Comparison of ENCODE assay signal across 15 mouse cellular contexts in the genomic region with DNA sequence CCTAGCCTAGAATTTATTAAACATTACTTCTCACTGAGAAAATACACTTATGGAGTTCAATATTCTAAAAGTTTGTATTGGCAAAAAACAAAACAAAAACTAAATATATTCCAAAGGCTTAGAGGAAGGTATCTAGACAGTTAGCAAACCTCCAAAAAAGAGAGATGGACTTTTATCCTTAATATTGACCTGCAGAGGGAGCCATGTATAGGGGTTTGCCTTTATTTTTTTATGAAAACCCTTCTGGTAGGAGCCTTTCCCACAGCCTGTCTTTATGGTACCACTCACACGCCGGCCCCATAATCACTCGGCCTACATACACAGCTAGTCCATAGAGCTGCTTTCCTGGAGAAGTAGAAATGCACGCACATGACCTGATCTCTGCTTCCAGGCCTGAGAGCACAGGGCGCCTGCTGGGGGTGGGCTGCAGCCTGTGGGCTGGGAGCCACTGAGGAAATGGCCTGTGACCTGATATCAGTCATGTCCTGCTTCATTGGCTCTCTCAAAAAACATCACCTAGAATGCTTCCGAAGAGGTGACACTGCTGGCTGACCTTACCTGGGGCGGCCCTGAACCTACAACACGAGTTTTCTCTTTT.
A peak's percentile ranks its signal among the peaks of the same experiment; 100 is the strongest.
DNase-seq lines count a peak whose midpoint lies in the region; ATAC-seq and TF ChIP-seq lines count a peak whose summit lies in the region.
"Had no signal": no experiment of that assay in that cellular context is flagged by ENCODE, and none has a peak within 500 bp of the region (broad histone marks: within the 10 kb centered on the region; RNA-seq: fewer than 3 reads in every experiment).

No protein-coding gene starts in this region.

- no peak for TF ChIP-seq EP300 in heart, postnatal 0 days (IDR thresholded peaks at IDR 0.05; ENCODE audit: low read depth)
- TF ChIP-seq EP300 in MEL (IDR thresholded peaks at IDR 0.05; ENCODE audit: low read depth in 1 of 2, low read length in 2 of 2): no peak

- H3K27me3 ChIP-seq in heart, postnatal 0 days (ENCODE audit: control insufficient read depth, insufficient read depth, low read length): no peaks in the 10 kb centered on the region
- no peaks in the 10 kb centered on the region for H3K27me3 ChIP-seq in liver, adult 2 months (ENCODE audit: control insufficient read depth, insufficient read depth, low read length)
- no peaks in the 10 kb centered on the region for H3K27me3 ChIP-seq in liver, embryonic 12.5 days (replicated peaks)
- no peaks in the 10 kb centered on the region for H3K27me3 ChIP-seq in MEL (ENCODE audit: control insufficient read depth in 1 of 2, insufficient read depth in 2 of 2, low read length in 2 of 2)
- H3K27me3 ChIP-seq: embryonic facial prominence, embryonic 15.5 days; heart, embryonic 12.5 days; liver, embryonic 15.5 days; midbrain, embryonic 13.5 days had no signal

- DNase-seq in heart, postnatal 0 days (ENCODE audit: low spot score): no peak
- no peak for DNase-seq in heart, postnatal 14 days
- peak; percentile 18 for DNase-seq in liver, adult 2 months (ENCODE audit: extremely low read depth, low read depth, low spot score)
- DNase-seq in MEL (ENCODE audit: low read depth, low spot score): no peak
- DNase-seq in kidney, postnatal 14 days: peak; percentile 25
- no peak for DNase-seq in urinary bladder, adult 2 months (ENCODE audit: low spot score)
- DNase-seq: cerebellum, postnatal 14 days; gastrocnemius, postnatal 25 days had no signal

- TF ChIP-seq RAD21 in MEL (IDR thresholded peaks at IDR 0.05; ENCODE audit: low read depth, low read length): peak; percentile 3; the same call in 1 of the 2 replicates

- H3K36me3 ChIP-seq in heart, postnatal 0 days (replicated peaks; ENCODE audit: control insufficient read depth, insufficient read depth, low read length): no peaks in the 10 kb centered on the region
- no peaks in the 10 kb centered on the region for H3K36me3 ChIP-seq in liver, adult 2 months (ENCODE audit: control insufficient read depth, insufficient read depth, low read length)
- no peaks in the 10 kb centered on the region for H3K36me3 ChIP-seq in liver, embryonic 12.5 days
- no peaks in the 10 kb centered on the region for H3K36me3 ChIP-seq in MEL (ENCODE audit: control insufficient read depth in 1 of 2, insufficient read depth in 2 of 2, low read length in 2 of 2)
- H3K36me3 ChIP-seq: liver, embryonic 15.5 days had no signal

- H3K9ac ChIP-seq in heart, postnatal 0 days (replicated peaks; ENCODE audit: low read depth, low read length): no peak overlapping the region
- no peak overlapping the region for H3K9ac ChIP-seq in liver, adult 2 months (ENCODE audit: low read depth, low read length)
- no peak overlapping the region for H3K9ac ChIP-seq in liver, embryonic 12.5 days
- no peak overlapping the region for H3K9ac ChIP-seq in MEL (ENCODE audit: control insufficient read depth, low read depth, low read length, poor library complexity, severe bottlenecking)
- H3K9ac ChIP-seq: embryonic facial prominence, embryonic 15.5 days; heart, embryonic 12.5 days; liver, embryonic 15.5 days; midbrain, embryonic 13.5 days had no signal

- H3K4me2 ChIP-seq in heart, postnatal 0 days (ENCODE audit: low read depth, low read length): no peak overlapping the region
- no peak overlapping the region for H3K4me2 ChIP-seq in liver, embryonic 12.5 days
- H3K4me2 ChIP-seq: embryonic facial prominence, embryonic 15.5 days; heart, embryonic 12.5 days; liver, embryonic 15.5 days; midbrain, embryonic 13.5 days had no signal

- H3K4me1 ChIP-seq in heart, postnatal 0 days (ENCODE audit: control insufficient read depth, insufficient read depth): peaks cover 24% of the 10 kb centered on the region
- no peaks in the 10 kb centered on the region for H3K4me1 ChIP-seq in liver, adult 2 months (ENCODE audit: control insufficient read depth, insufficient read depth, low read length)
- no peaks in the 10 kb centered on the region for H3K4me1 ChIP-seq in liver, embryonic 12.5 days
- H3K4me1 ChIP-seq in MEL (ENCODE audit: control insufficient read depth in 1 of 2, insufficient read depth in 2 of 2, low read length in 2 of 2): no peaks in the 10 kb centered on the region
- H3K4me1 ChIP-seq: embryonic facial prominence, embryonic 15.5 days; liver, embryonic 15.5 days; midbrain, embryonic 13.5 days had no signal

- TF ChIP-seq CTCF in heart, postnatal 0 days (IDR thresholded peaks at IDR 0.05; ENCODE audit: low read depth): peak; percentile 17; the same call in 1 of the 2 replicates
- peak; percentile 32 for TF ChIP-seq CTCF in liver, adult 2 months (IDR thresholded peaks at IDR 0.05; ENCODE audit: low read depth, low read length)
- TF ChIP-seq CTCF in MEL (IDR thresholded peaks at IDR 0.05 in 2 of 3, conservative IDR thresholded peaks at IDR 0.05 in 1 of 3; ENCODE audit: control insufficient read depth in 1 of 3, insufficient read depth in 1 of 3, low read depth in 2 of 3, low read length in 3 of 3, poor library complexity in 1 of 3, severe bottlenecking in 1 of 3): peak in 1 of 3 experiments; percentile 24; a peak in 1 of 6 replicates

- no peak overlapping the region for H3K27ac ChIP-seq in heart, postnatal 0 days (ENCODE audit: low read depth)
- no peak overlapping the region for H3K27ac ChIP-seq in liver, adult 2 months (replicated peaks; ENCODE audit: insufficient read depth, low read depth, low read length)
- H3K27ac ChIP-seq in liver, embryonic 12.5 days: no peak overlapping the region
- no peak overlapping the region for H3K27ac ChIP-seq in MEL (ENCODE audit: control insufficient read depth, low read depth, low read length)
- H3K27ac ChIP-seq: embryonic facial prominence, embryonic 15.5 days; liver, embryonic 15.5 days; macrophage; midbrain, embryonic 13.5 days had no signal

- TF ChIP-seq POLR2A in liver, adult 2 months (IDR thresholded peaks at IDR 0.05; ENCODE audit: extremely low read depth, insufficient read depth, low read length): no peak
- no peak for TF ChIP-seq POLR2A in MEL (IDR thresholded peaks at IDR 0.05; ENCODE audit: control insufficient read depth in 1 of 2, insufficient read depth in 1 of 2, low read depth in 1 of 2, low read length in 2 of 2, poor library complexity in 1 of 2)

- no peak for ATAC-seq in heart, postnatal 0 days (ENCODE audit: insufficient read depth, low read depth)
- ATAC-seq in liver, embryonic 12.5 days: no peak
- ATAC-seq: CD4-positive, CD25-positive, alpha-beta regulatory T cell, adult 4 months; midbrain, embryonic 13.5 days had no signal

- WGBS in heart, postnatal 0 days: 70% methylated on average over 8 of the region's 8 CpGs
- 70% methylated on average over 8 of the region's 8 CpGs for WGBS in liver, adult 2 months
- WGBS in liver, embryonic 12.5 days (ENCODE audit: insufficient replicate concordance): 66% methylated on average over 8 of the region's 8 CpGs

- no peaks in the 10 kb centered on the region for H3K79me2 ChIP-seq in liver, adult 2 months (ENCODE audit: control insufficient read depth, insufficient read depth, low read length)
- H3K79me2 ChIP-seq in MEL (ENCODE audit: control insufficient read depth, insufficient read depth, low read length, poor library complexity): no peaks in the 10 kb centered on the region

- no peaks in the 10 kb centered on the region for H3K9me3 ChIP-seq in heart, postnatal 0 days (replicated peaks; ENCODE audit: control insufficient read depth, low read length)
- no peaks in the 10 kb centered on the region for H3K9me3 ChIP-seq in liver, embryonic 12.5 days (replicated peaks)
- no peaks in the 10 kb centered on the region for H3K9me3 ChIP-seq in MEL (replicated peaks; ENCODE audit: insufficient read depth, low read length)
- H3K9me3 ChIP-seq: embryonic facial prominence, embryonic 15.5 days; heart, embryonic 12.5 days; liver, embryonic 15.5 days; midbrain, embryonic 13.5 days had no signal

- intact Hi-C loops in heart, postnatal 14 days (cut with DNase I): loop anchor here (10.0 kb wide), 2 partner anchors 167 to 387 kb away; a partner anchor contains a TSS

- no peak overlapping the region for H3K4me3 ChIP-seq in heart, postnatal 0 days (ENCODE audit: low read depth, low read length)
- H3K4me3 ChIP-seq in liver, adult 2 months (ENCODE audit: insufficient read depth, low read depth, low read length): no peak overlapping the region
- H3K4me3 ChIP-seq in liver, embryonic 12.5 days: no peak overlapping the region
- H3K4me3 ChIP-seq in MEL (ENCODE audit: control insufficient read depth in 1 of 2, insufficient read depth in 1 of 2, low read depth in 2 of 2, low read length in 2 of 2): no peak overlapping the region
- H3K4me3 ChIP-seq: embryonic facial prominence, embryonic 15.5 days; heart, embryonic 12.5 days; liver, embryonic 15.5 days; midbrain, embryonic 13.5 days had no signal

TF ChIP-seq in MEL, 35 proteins besides CTCF, POLR2A, EP300 and RAD21:
- no peak for TF ChIP-seq CHD2 (IDR thresholded peaks at IDR 0.05; ENCODE audit: low read length)
- TF ChIP-seq ZNF384 (IDR thresholded peaks at IDR 0.05; ENCODE audit: low read depth, low read length): 0 out of 2 replicates have a peak, but pooled peaks have one; percentile 11
- peak; percentile 26 for TF ChIP-seq SMC3 (IDR thresholded peaks at IDR 0.05; ENCODE audit: low read depth, low read length)
- no peak for TF ChIP-seq NRF1 (IDR thresholded peaks at IDR 0.05; ENCODE audit: insufficient read depth, low read depth, low read length, poor library complexity, severe bottlenecking)
- TF ChIP-seq MEF2A (IDR thresholded peaks at IDR 0.05; ENCODE audit: extremely low read depth, insufficient replicate concordance, low read depth, low read length, poor library complexity, severe bottlenecking): no peak
- TF ChIP-seq CHD1 (IDR thresholded peaks at IDR 0.05; ENCODE audit: low read depth, low read length): no peak
- TF ChIP-seq SIN3A (IDR thresholded peaks at IDR 0.05; ENCODE audit: low read length): no peak

Comparison
In these comparisons a context has a peak if more than half of its experiments do, and no peak if none do; other contexts are left out.
1. DNase-seq: peak in liver, adult 2 months (single experiment) and kidney, postnatal 14 days (single experiment); none in heart, postnatal 0 days (single experiment), heart, postnatal 14 days (0 of 2), MEL (single experiment) and urinary bladder, adult 2 months (single experiment).